Mouse (Mus musculus) mouse embryonic stem cell (cell line): Measurements from ENCODE around the gene Rplp2.

ENCODE experiments used
- in situ Hi-C, 2 experiments: fragments of 300-500 bp; cut with MboI; formaldehyde crosslinking; loops; 1 replicate in 1 of 2; 3 replicates in 1 of 2; pipeline ENCODE4 v1.14.3; 2019 to 2020; ENCODE audit warnings: low sequenced_read_pairs in 2 of 2, low pct_unique_long_range_greater_than_20kb in 1 of 2, mixed read lengths in 1 of 2; ENCODE audit not compliant: unreplicated experiment in 1 of 2

Gene Rplp2

DNA sequence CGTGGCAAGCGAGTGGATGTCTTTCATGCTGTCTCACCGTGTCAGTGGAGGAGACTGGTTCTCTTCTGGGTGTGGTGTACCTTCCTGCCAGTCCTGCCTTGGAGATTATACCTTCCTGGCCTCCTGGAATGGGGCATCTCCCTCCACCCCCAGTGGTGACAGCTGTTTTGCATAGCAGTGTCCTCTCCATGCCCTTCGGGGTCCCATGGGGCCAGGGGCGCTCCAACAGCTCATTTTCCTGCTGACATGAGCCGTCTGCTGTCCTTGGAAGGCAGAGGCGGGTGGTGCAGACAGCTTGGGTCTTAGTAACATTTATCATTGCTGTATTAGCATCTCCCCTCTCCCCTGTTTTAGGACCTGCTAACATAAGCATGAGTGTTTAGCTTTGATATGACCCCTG is 40.0 kb downstream of the Rplp2 start:
- in situ Hi-C loops = no loop called here

DNA sequence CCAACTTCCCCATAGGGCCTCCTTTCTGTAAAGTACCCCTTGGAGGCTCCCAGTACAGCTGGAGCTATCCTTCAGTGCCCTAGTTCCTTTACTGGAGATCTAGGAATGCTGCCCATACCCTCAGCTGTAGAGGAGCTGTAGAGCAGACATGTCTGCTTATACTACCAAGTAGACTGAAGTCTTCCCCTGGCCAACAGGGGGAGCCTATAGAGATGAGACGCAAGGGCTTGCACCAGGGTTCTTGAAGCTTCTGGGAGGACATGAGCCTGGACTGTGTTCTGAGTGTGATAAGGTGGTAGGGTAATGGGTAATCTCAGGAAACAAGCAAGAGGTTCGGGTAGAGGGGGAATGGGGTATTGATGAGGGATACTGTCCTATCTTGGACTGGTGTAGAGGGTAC is 44.0 kb downstream of the Rplp2 start:
- in situ Hi-C loops = no loop called here

DNA sequence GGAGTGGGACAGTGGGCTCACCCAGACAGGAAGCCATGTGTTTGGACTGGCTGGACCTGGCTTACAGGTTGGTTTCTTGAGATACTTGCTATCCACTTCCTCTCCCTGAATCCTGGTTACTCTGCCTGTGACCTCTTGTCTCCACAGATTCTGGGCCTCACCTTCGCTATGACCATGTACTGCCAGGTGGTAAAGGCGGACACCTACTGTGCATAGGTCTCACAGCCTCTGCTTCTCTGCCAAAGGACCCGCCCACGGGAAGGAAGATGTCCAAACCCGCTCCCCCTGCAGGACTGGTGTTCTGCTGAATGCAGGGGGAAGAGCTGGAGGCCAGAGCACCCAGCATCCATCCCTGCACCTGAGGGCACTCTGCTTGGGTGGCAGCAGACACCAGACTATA is 45.6 kb downstream of the Rplp2 start:
- in situ Hi-C loops = no loop called here

DNA sequence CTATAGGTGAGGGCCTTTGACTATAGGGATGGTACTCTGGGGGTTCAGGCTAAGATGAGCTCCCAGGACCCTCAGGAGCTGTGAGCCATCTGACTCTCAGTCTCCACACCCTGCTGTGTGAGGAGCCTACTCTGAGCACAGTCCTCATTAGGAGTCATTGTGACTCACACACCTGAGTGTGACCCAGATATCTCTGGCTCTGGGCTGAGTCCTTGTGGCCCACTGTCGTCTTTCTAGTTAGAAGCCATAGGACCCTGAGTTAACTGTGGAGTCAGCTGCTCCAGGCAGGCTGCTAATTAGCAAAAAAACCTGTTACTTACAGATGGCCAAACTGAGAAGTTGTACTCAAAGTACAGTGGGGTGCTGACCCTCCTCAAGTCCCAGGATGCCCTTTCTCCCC is 46.6 kb downstream of the Rplp2 start:
- in situ Hi-C loops = no loop called here

DNA sequence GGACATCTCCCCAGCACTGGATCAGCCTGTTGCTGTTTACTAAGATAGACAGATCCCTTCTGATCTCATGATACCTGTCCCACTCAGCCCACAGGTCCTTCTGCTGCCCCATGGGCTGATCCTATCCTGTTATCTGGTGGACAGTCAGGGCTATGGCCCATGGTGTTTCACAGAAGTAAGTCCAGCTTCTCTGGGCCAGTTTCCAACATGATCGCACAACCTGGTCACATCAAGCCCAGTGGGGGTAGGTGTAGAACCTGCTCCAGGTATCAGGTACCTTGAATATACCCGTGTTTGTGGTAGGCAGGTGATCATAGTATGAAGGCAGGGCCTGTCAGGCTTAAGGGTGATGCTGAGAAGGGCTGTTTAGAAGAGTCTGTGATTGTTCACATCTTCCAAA is 48.2 kb downstream of the Rplp2 start:
- in situ Hi-C loops = no loop called here

DNA sequence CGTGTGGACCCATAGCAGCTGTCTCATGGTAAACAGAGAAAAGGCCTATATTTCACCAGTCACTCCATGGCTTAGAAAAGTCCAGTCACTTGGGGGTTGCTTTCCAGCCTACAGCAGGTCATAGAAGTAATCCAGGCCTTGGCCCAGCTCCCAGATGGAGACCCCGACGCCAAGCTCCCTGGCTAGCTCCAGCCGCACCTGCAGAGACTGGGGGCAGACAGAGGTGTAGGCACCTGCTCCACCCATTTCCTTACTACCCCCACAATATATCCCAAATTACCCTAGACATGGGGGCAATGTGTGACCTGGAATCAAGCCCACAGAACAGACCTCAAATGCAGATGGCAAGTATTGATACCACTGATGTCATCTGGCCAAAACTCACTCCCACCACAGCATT is 48.8 kb downstream of the Rplp2 start:
- in situ Hi-C loops = no loop called here

DNA sequence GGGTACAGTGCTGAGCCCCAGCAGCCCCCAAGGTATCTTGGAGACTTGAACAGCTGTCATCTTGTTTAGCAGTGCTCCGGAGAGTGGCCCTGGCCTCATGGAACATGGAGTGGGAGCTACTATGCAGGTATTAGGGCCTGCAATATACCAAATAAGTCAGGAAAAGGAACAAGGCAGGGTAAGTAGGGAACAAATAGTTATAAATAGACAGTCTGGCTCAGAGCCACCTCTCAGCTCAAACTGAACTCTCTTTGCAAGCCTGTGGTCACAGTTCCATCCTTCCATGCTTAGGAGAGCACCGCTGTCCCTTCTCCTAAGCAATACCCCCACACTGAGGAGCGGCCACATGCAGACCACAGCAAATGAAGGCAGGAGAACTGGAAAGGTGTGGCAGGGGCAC is 50.4 kb downstream of the Rplp2 start:
- in situ Hi-C loops = no loop called here
